Mouse (Mus musculus): ENCODE results near the gene Pgm1. TPM values are rescaled to one million over a fixed set of nuclear protein-coding genes. Genes with fewer than 3 reads are reported as not detected.

The Pgm1 gene
- polyA plus RNA-seq, 1 experiment from 2014 or later: 89.5 TPM

GRCm38 (mm10) chr4:99953904-99954303 is 24.7 kb downstream of the Pgm1 start:
- no peak overlapping the region for H3K4me2 ChIP-seq (replicated peaks; ENCODE audit: low read depth, low read length)
- 92% methylated on average over 2 of the region's 2 CpGs for WGBS
- no peak overlapping the region for H3K9ac ChIP-seq (replicated peaks; ENCODE audit: low read length)
- H3K27ac ChIP-seq (ENCODE audit: low read length): no peak overlapping the region
- no peaks in the 10 kb centered on the region for H3K9me3 ChIP-seq (ENCODE audit: low read length)
- no peaks in the 10 kb centered on the region for H3K27me3 ChIP-seq (ENCODE audit: insufficient read depth, low read length)
- no peaks in the 10 kb centered on the region for H3K36me3 ChIP-seq (ENCODE audit: insufficient read depth, low read length)
- H3K4me3 ChIP-seq (ENCODE audit: low read length): no peak overlapping the region
- 0 out of 2 replicates have a peak, but pooled peaks cover 4% of the 10 kb centered on the region for H3K4me1 ChIP-seq (ENCODE audit: insufficient read depth, low read length)
- ATAC-seq (ENCODE audit: low FRiP score, low TSS enrichment): no peak

- 59% methylated on average over 10 of the region's 10 CpGs for WGBS
- Histone ChIP-seq H3K4me3 (ENCODE audit: low read length) (no peak overlapping the region), H3K36me3 (ENCODE audit: insufficient read depth, low read length) (no peaks in the 10 kb centered on the region), H3K4me1 (ENCODE audit: insufficient read depth, low read length) (0 out of 2 replicates have a peak, but pooled peaks cover 4% of the 10 kb centered on the region), H3K9me3 (ENCODE audit: low read length) (no peaks in the 10 kb centered on the region), H3K4me2 (replicated peaks; ENCODE audit: low read depth, low read length) (no peak overlapping the region), H3K27me3 (ENCODE audit: insufficient read depth, low read length) (no peaks in the 10 kb centered on the region), H3K9ac (replicated peaks; ENCODE audit: low read length) (no peak overlapping the region), H3K27ac (ENCODE audit: low read length) (no peak overlapping the region)
- no peak for ATAC-seq (ENCODE audit: low FRiP score, low TSS enrichment)
Observed at GRCm38 (mm10) chr4:99955396-99955795, 26.2 kb downstream of the Pgm1 start.

- Histone ChIP-seq H3K36me3 (ENCODE audit: insufficient read depth, low read length) (no peaks in the 10 kb centered on the region), H3K27ac (ENCODE audit: low read length) (no peak overlapping the region), H3K9me3 (ENCODE audit: low read length) (no peaks in the 10 kb centered on the region), H3K27me3 (ENCODE audit: insufficient read depth, low read length) (no peaks in the 10 kb centered on the region), H3K4me1 (ENCODE audit: insufficient read depth, low read length) (0 out of 2 replicates have a peak, but pooled peaks cover 4% of the 10 kb centered on the region), H3K4me3 (ENCODE audit: low read length) (no peak overlapping the region), H3K9ac (replicated peaks; ENCODE audit: low read length) (no peak overlapping the region), H3K4me2 (replicated peaks; ENCODE audit: low read depth, low read length) (no peak overlapping the region)
- no peak for ATAC-seq (ENCODE audit: low FRiP score, low TSS enrichment)
- WGBS: 90% methylated on average over 4 of the region's 4 CpGs
Observed at GRCm38 (mm10) chr4:99957186-99957585, 28.0 kb downstream of the Pgm1 start.

GRCm38 (mm10) chr4:99958084-99958815 is 29.0 kb downstream of the Pgm1 start:
- no peak overlapping the region for H3K9ac ChIP-seq (replicated peaks; ENCODE audit: low read length)
- no peak overlapping the region for H3K27ac ChIP-seq (ENCODE audit: low read length)
- 84% methylated on average over 7 of the region's 7 CpGs for WGBS
- 0 out of 2 replicates have a peak, but pooled peaks cover 4% of the 10 kb centered on the region for H3K4me1 ChIP-seq (ENCODE audit: insufficient read depth, low read length)
- no peak overlapping the region for H3K4me3 ChIP-seq (ENCODE audit: low read length)
- H3K27me3 ChIP-seq (ENCODE audit: insufficient read depth, low read length): no peaks in the 10 kb centered on the region
- ATAC-seq (ENCODE audit: low FRiP score, low TSS enrichment): no peak
- no peaks in the 10 kb centered on the region for H3K36me3 ChIP-seq (ENCODE audit: insufficient read depth, low read length)
- no peaks in the 10 kb centered on the region for H3K9me3 ChIP-seq (ENCODE audit: low read length)
- no peak overlapping the region for H3K4me2 ChIP-seq (replicated peaks; ENCODE audit: low read depth, low read length)

GRCm38 (mm10) chr4:99959308-99959707 is 30.1 kb downstream of the Pgm1 start:
- no peak overlapping the region for H3K4me2 ChIP-seq (replicated peaks; ENCODE audit: low read depth, low read length)
- H3K4me1 ChIP-seq (ENCODE audit: insufficient read depth, low read length): 0 out of 2 replicates have a peak, but pooled peaks cover 4% of the 10 kb centered on the region
- no peak overlapping the region for H3K4me3 ChIP-seq (ENCODE audit: low read length)
- H3K27ac ChIP-seq (ENCODE audit: low read length): no peak overlapping the region
- ATAC-seq (ENCODE audit: low FRiP score, low TSS enrichment): no peak
- H3K27me3 ChIP-seq (ENCODE audit: insufficient read depth, low read length): no peaks in the 10 kb centered on the region
- 73% methylated on average over 3 of the region's 3 CpGs for WGBS
- H3K9ac ChIP-seq (replicated peaks; ENCODE audit: low read length): no peak overlapping the region
- no peaks in the 10 kb centered on the region for H3K9me3 ChIP-seq (ENCODE audit: low read length)
- H3K36me3 ChIP-seq (ENCODE audit: insufficient read depth, low read length): peaks cover 3% of the 10 kb centered on the region; the same call in 1 of the 2 replicates

GRCm38 (mm10) chr4:99966555-99966954 is 37.3 kb downstream of the Pgm1 start:
- H3K4me1 ChIP-seq (ENCODE audit: insufficient read depth, low read length): no peaks in the 10 kb centered on the region; the same call in 1 of the 2 replicates
- no peak overlapping the region for H3K9ac ChIP-seq (replicated peaks; ENCODE audit: low read length)
- H3K4me3 ChIP-seq (ENCODE audit: low read length): no peak overlapping the region
- no peaks in the 10 kb centered on the region for H3K9me3 ChIP-seq (ENCODE audit: low read length)
- H3K27me3 ChIP-seq (ENCODE audit: insufficient read depth, low read length): no peaks in the 10 kb centered on the region
- ATAC-seq (ENCODE audit: low FRiP score, low TSS enrichment): no peak
- no peak overlapping the region for H3K27ac ChIP-seq (ENCODE audit: low read length)
- H3K36me3 ChIP-seq (ENCODE audit: insufficient read depth, low read length): peaks cover 13% of the 10 kb centered on the region; the same call in 1 of the 2 replicates
- no peak overlapping the region for H3K4me2 ChIP-seq (replicated peaks; ENCODE audit: low read depth, low read length)
- 79% methylated on average over 6 of the region's 6 CpGs for WGBS

GRCm38 (mm10) chr4:99969328-99969727 is 40.1 kb downstream of the Pgm1 start:
- Histone ChIP-seq H3K4me1 (ENCODE audit: insufficient read depth, low read length) (no peaks in the 10 kb centered on the region; the same call in 1 of the 2 replicates), H3K9me3 (ENCODE audit: low read length) (no peaks in the 10 kb centered on the region), H3K27me3 (ENCODE audit: insufficient read depth, low read length) (no peaks in the 10 kb centered on the region), H3K4me3 (ENCODE audit: low read length) (no peak overlapping the region), H3K4me2 (replicated peaks; ENCODE audit: low read depth, low read length) (0 out of 2 replicates have a peak overlapping the region, but pooled peaks have one; percentile 11), H3K9ac (replicated peaks; ENCODE audit: low read length) (no peak overlapping the region; the same call in 1 of the 2 replicates), H3K36me3 (ENCODE audit: insufficient read depth, low read length) (peaks cover 17% of the 10 kb centered on the region; the same call in 1 of the 2 replicates), H3K27ac (ENCODE audit: low read length) (peak overlapping the region; percentile 69)
- peak; percentile 82; the same call in 1 of the 2 replicates for ATAC-seq (ENCODE audit: low FRiP score, low TSS enrichment)
- 36% methylated on average over 5 of the region's 5 CpGs for WGBS

GRCm38 (mm10) chr4:99970097-99970496 is 40.9 kb downstream of the Pgm1 start:
- Histone ChIP-seq H3K36me3 (ENCODE audit: insufficient read depth, low read length) (peaks cover 17% of the 10 kb centered on the region; the same call in 1 of the 2 replicates), H3K9ac (replicated peaks; ENCODE audit: low read length) (no peak overlapping the region), H3K4me1 (ENCODE audit: insufficient read depth, low read length) (no peaks in the 10 kb centered on the region; the same call in 1 of the 2 replicates), H3K9me3 (ENCODE audit: low read length) (no peaks in the 10 kb centered on the region), H3K4me2 (replicated peaks; ENCODE audit: low read depth, low read length) (no peak overlapping the region), H3K27ac (ENCODE audit: low read length) (peak overlapping the region; percentile 69), H3K4me3 (ENCODE audit: low read length) (no peak overlapping the region), H3K27me3 (ENCODE audit: insufficient read depth, low read length) (no peaks in the 10 kb centered on the region)
- ATAC-seq (ENCODE audit: low FRiP score, low TSS enrichment): 0 out of 2 replicates have a peak, but pooled peaks have one; percentile 30
- WGBS: 57% methylated on average over 4 of the region's 4 CpGs

GRCm38 (mm10) chr4:99972886-99973285 is 43.7 kb downstream of the Pgm1 start:
- Histone ChIP-seq H3K9ac (replicated peaks; ENCODE audit: low read length) (no peak overlapping the region), H3K9me3 (ENCODE audit: low read length) (no peaks in the 10 kb centered on the region), H3K4me1 (ENCODE audit: insufficient read depth, low read length) (no peaks in the 10 kb centered on the region; the same call in 1 of the 2 replicates), H3K4me3 (ENCODE audit: low read length) (no peak overlapping the region), H3K4me2 (replicated peaks; ENCODE audit: low read depth, low read length) (no peak overlapping the region), H3K36me3 (ENCODE audit: insufficient read depth, low read length) (0 out of 2 replicates have a peak, but pooled peaks cover 11% of the 10 kb centered on the region), H3K27me3 (ENCODE audit: insufficient read depth, low read length) (no peaks in the 10 kb centered on the region), H3K27ac (ENCODE audit: low read length) (no peak overlapping the region)
- ATAC-seq (ENCODE audit: low FRiP score, low TSS enrichment): no peak
- WGBS: 90% methylated on average over 6 of the region's 6 CpGs

GRCm38 (mm10) chr4:99973931-99974330 is 44.7 kb downstream of the Pgm1 start:
- no peak overlapping the region for H3K27ac ChIP-seq (ENCODE audit: low read length)
- no peak for ATAC-seq (ENCODE audit: low FRiP score, low TSS enrichment)
- WGBS: 87% methylated on average over 1 of the region's 1 CpGs

More at GRCm38 (mm10) chr4:99973931-99974330, 44.7 kb downstream of the Pgm1 start:
- no peaks in the 10 kb centered on the region for H3K27me3 ChIP-seq (ENCODE audit: insufficient read depth, low read length)
- H3K4me2 ChIP-seq (replicated peaks; ENCODE audit: low read depth, low read length): no peak overlapping the region
- no peaks in the 10 kb centered on the region for H3K9me3 ChIP-seq (ENCODE audit: low read length)
- H3K4me1 ChIP-seq (ENCODE audit: insufficient read depth, low read length): no peaks in the 10 kb centered on the region; the same call in 1 of the 2 replicates
- no peak overlapping the region for H3K4me3 ChIP-seq (ENCODE audit: low read length)
- no peak overlapping the region for H3K9ac ChIP-seq (replicated peaks; ENCODE audit: low read length)
- 0 out of 2 replicates have a peak, but pooled peaks cover 11% of the 10 kb centered on the region for H3K36me3 ChIP-seq (ENCODE audit: insufficient read depth, low read length)
